In genomic region chr7:80754086-80754485, GRCm38 (mm10) we compare ENCODE assay signal across 10 mouse cellular contexts.
A peak's percentile ranks its signal among the peaks of the same experiment; 100 is the strongest.
DNase-seq lines count a peak whose midpoint lies in the region; ATAC-seq and TF ChIP-seq lines count a peak whose summit lies in the region.
"Had no signal": no experiment of that assay in that cellular context is flagged by ENCODE, and none has a peak within 500 bp of the region (broad histone marks: within the 10 kb centered on the region; RNA-seq: fewer than 3 reads in every experiment).

No protein-coding gene starts in this region.

- intact Hi-C loops in heart, postnatal 36 days (cut with DNase I) = no loop called here
- intact Hi-C loops in gastrocnemius, postnatal 14 days (cut with DNase I; ENCODE audit: low total_unique reads) = no loop called here

- no peaks in the 10 kb centered on the region for H3K27me3 ChIP-seq in heart, embryonic 13.5 days (replicated peaks)
- no peaks in the 10 kb centered on the region for H3K27me3 ChIP-seq in intestine, postnatal 0 days (replicated peaks; ENCODE audit: control insufficient read depth, insufficient read depth, low read length)
- H3K27me3 ChIP-seq: hindbrain, embryonic 12.5 days had no signal

- WGBS in heart, embryonic 13.5 days = 87% methylated on average over 2 of the region's 2 CpGs
- 95% methylated on average over 2 of the region's 2 CpGs for WGBS in intestine, postnatal 0 days

- H3K36me3 ChIP-seq in heart, embryonic 13.5 days = peaks cover 93% of the 10 kb centered on the region
- H3K36me3 ChIP-seq in intestine, postnatal 0 days (ENCODE audit: control insufficient read depth, insufficient read depth) = peaks cover 76% of the 10 kb centered on the region

- no peak for DNase-seq in heart, postnatal 36 days
- peak; percentile 65 for DNase-seq in 416B (ENCODE audit: low read depth)
- DNase-seq in lung, postnatal 36 days = peak; percentile 79
- no peak for DNase-seq in gastrocnemius, postnatal 14 days
- DNase-seq in frontal cortex, adult 2 months (ENCODE audit: extremely low spot score in 1 of 2, low spot score in 1 of 2) = no peak
- DNase-seq: thymus, adult 2 months had no signal

- TF ChIP-seq CTCF in intestine, postnatal 0 days (IDR thresholded peaks at IDR 0.05; ENCODE audit: low read depth) = no peak

- peak overlapping the region; percentile 30; the same call in 1 of the 2 replicates for H3K9ac ChIP-seq in heart, embryonic 13.5 days
- H3K9ac ChIP-seq in intestine, postnatal 0 days (ENCODE audit: low read depth, low read length) = no peak overlapping the region
- H3K9ac ChIP-seq: hindbrain, embryonic 12.5 days had no signal

- no peak overlapping the region for H3K4me2 ChIP-seq in heart, embryonic 13.5 days
- H3K4me2 ChIP-seq in intestine, postnatal 0 days (replicated peaks; ENCODE audit: low read depth) = no peak overlapping the region
- H3K4me2 ChIP-seq: hindbrain, embryonic 12.5 days had no signal

- no peak for ATAC-seq in heart, embryonic 13.5 days (ENCODE audit: extremely low read depth, insufficient number of reproducible peaks, low FRiP score, low TSS enrichment)
- peak; percentile 76 to 80 for ATAC-seq in hematopoietic stem cell, adult 5-6 weeks (replicated peaks in 1 of 2; ENCODE audit: insufficient read depth in 1 of 2, low FRiP score in 2 of 2, low TSS enrichment in 1 of 2, low read depth in 1 of 2, poor library complexity in 2 of 2, severe bottlenecking in 2 of 2)
- ATAC-seq in intestine, postnatal 0 days = no peak

- H3K9me3 ChIP-seq in heart, embryonic 13.5 days = no peaks in the 10 kb centered on the region
- no peaks in the 10 kb centered on the region for H3K9me3 ChIP-seq in intestine, postnatal 0 days (ENCODE audit: control insufficient read depth)
- H3K9me3 ChIP-seq: hindbrain, embryonic 12.5 days had no signal

- peaks cover 11% of the 10 kb centered on the region for H3K4me1 ChIP-seq in heart, embryonic 13.5 days
- H3K4me1 ChIP-seq in intestine, postnatal 0 days (replicated peaks; ENCODE audit: control insufficient read depth, insufficient read depth, low read length) = no peaks in the 10 kb centered on the region
- H3K4me1 ChIP-seq: hindbrain, embryonic 12.5 days had no signal

- no peak overlapping the region for H3K4me3 ChIP-seq in heart, embryonic 13.5 days
- no peak overlapping the region for H3K4me3 ChIP-seq in intestine, postnatal 0 days (ENCODE audit: low read depth, low read length)
- H3K4me3 ChIP-seq: hindbrain, embryonic 12.5 days had no signal

- H3K27ac ChIP-seq in heart, embryonic 13.5 days (replicated peaks) = peak overlapping the region; percentile 56
- no peak overlapping the region for H3K27ac ChIP-seq in intestine, postnatal 0 days (ENCODE audit: low read depth, low read length)
- H3K27ac ChIP-seq: hindbrain, embryonic 12.5 days had no signal

Comparison
In these comparisons a context has a peak if more than half of its experiments do, and no peak if none do; other contexts are left out.
1. ATAC-seq: peak in hematopoietic stem cell, adult 5-6 weeks (2 of 2); none in heart, embryonic 13.5 days (single experiment) and intestine, postnatal 0 days (single experiment).
2. DNase-seq: peak in 416B (single experiment) and lung, postnatal 36 days (single experiment); none in heart, postnatal 36 days (0 of 2), gastrocnemius, postnatal 14 days (single experiment) and frontal cortex, adult 2 months (0 of 2).